8 mouse cellular contexts compared by ENCODE assay signal in genomic region chr10:31504134-31504551, GRCm38 (mm10). TPM values are rescaled to one million over a fixed set of nuclear protein-coding genes. Genes with fewer than 3 reads are reported as not detected.
DNase-seq lines count a peak whose midpoint lies in the region; ATAC-seq lines count a peak whose summit lies in the region.

No protein-coding gene starts in this region.

- no peak overlapping the region for H3K27ac ChIP-seq in midbrain, embryonic 11.5 days (ENCODE audit: low read depth, low read length)
- no peak overlapping the region for H3K27ac ChIP-seq in midbrain, embryonic 10.5 days (replicated peaks)
- H3K27ac ChIP-seq in stomach, embryonic 16.5 days (ENCODE audit: low read length) = no peak overlapping the region

- no peaks in the 10 kb centered on the region for H3K36me3 ChIP-seq in midbrain, embryonic 11.5 days (ENCODE audit: control insufficient read depth, insufficient read depth, low read length)
- H3K36me3 ChIP-seq in midbrain, embryonic 10.5 days = peaks cover 4% of the 10 kb centered on the region; the same call in 1 of the 2 replicates
- no peaks in the 10 kb centered on the region for H3K36me3 ChIP-seq in stomach, embryonic 16.5 days (ENCODE audit: control insufficient read depth, insufficient read depth, low read length)

- no peak overlapping the region for H3K4me3 ChIP-seq in midbrain, embryonic 11.5 days (ENCODE audit: low read depth, low read length)
- H3K4me3 ChIP-seq in midbrain, embryonic 10.5 days = no peak overlapping the region
- no peak overlapping the region for H3K4me3 ChIP-seq in stomach, embryonic 16.5 days (replicated peaks; ENCODE audit: low read length)

- peak; percentile 58 for ATAC-seq in midbrain, embryonic 11.5 days (ENCODE audit: low FRiP score)
- peak; percentile 37; the same call in 1 of the 2 replicates for ATAC-seq in stomach, embryonic 16.5 days (ENCODE audit: insufficient read depth, low FRiP score)
- no peak for ATAC-seq in megakaryocyte, adult 5-6 weeks (ENCODE audit: poor library complexity, severe bottlenecking)

- H3K9ac ChIP-seq in midbrain, embryonic 11.5 days (ENCODE audit: low read length) = no peak overlapping the region
- no peak overlapping the region for H3K9ac ChIP-seq in stomach, embryonic 16.5 days (ENCODE audit: low read length)

- no peaks in the 10 kb centered on the region for H3K9me3 ChIP-seq in midbrain, embryonic 11.5 days (ENCODE audit: control insufficient read depth, low read length)
- H3K9me3 ChIP-seq in midbrain, embryonic 10.5 days (replicated peaks) = no peaks in the 10 kb centered on the region; the same call in 1 of the 2 replicates
- no peaks in the 10 kb centered on the region for H3K9me3 ChIP-seq in stomach, embryonic 16.5 days (replicated peaks; ENCODE audit: control insufficient read depth, low read length)

- intact Hi-C loops in left cerebral cortex, postnatal 4 days (cut with DNase I) = loop anchor here (10.0 kb wide), 1 partner anchor 101 kb away; the partner anchor contains the start of gene Rnf217

- H3K4me1 ChIP-seq in midbrain, embryonic 11.5 days (ENCODE audit: control insufficient read depth, insufficient read depth, low read length) = no peaks in the 10 kb centered on the region
- H3K4me1 ChIP-seq in midbrain, embryonic 10.5 days = no peaks in the 10 kb centered on the region
- H3K4me1 ChIP-seq in stomach, embryonic 16.5 days (ENCODE audit: control insufficient read depth, insufficient read depth, low read length) = no peaks in the 10 kb centered on the region

- DNase-seq in adrenal gland, adult 2 months = peak; percentile 21
- DNase-seq in adrenal gland, adult 8-10 months = no peak
- no peak for DNase-seq in midbrain, embryonic 11.5 days (ENCODE audit: low spot score, missing footprints)
- DNase-seq in midbrain, embryonic 10.5 days (ENCODE audit: low spot score) = no peak
- DNase-seq in heart, adult 9 months (ENCODE audit: low spot score in 2 of 2) = peak; percentile 12 to 13
- DNase-seq in left cerebral cortex, postnatal 4 days = peak; percentile 67

- no peak overlapping the region for H3K4me2 ChIP-seq in midbrain, embryonic 11.5 days
- no peak overlapping the region for H3K4me2 ChIP-seq in stomach, embryonic 16.5 days (ENCODE audit: low read depth, low read length)

- 66% methylated on average over 3 of the region's 3 CpGs for WGBS in midbrain, embryonic 11.5 days
- WGBS in midbrain, embryonic 10.5 days = 76% methylated on average over 3 of the region's 3 CpGs
- WGBS in stomach, embryonic 16.5 days = 58% methylated on average over 3 of the region's 3 CpGs

- no peaks in the 10 kb centered on the region for H3K27me3 ChIP-seq in midbrain, embryonic 11.5 days (ENCODE audit: control insufficient read depth, insufficient read depth, low read length)
- no peaks in the 10 kb centered on the region for H3K27me3 ChIP-seq in midbrain, embryonic 10.5 days (ENCODE audit: low read depth, poor library complexity, severe bottlenecking)
- H3K27me3 ChIP-seq in stomach, embryonic 16.5 days (ENCODE audit: control insufficient read depth, insufficient read depth, low read length) = no peaks in the 10 kb centered on the region

RNA-seq across cellular contexts. Expression of gene Tpd52l1, which starts 58.4 kb away (rescaled TPM):
- total RNA-seq in adrenal gland, adult 2 months (2021) = 10 to 100 TPM; 41.7 to 43.3 TPM
- polyA plus RNA-seq in adrenal gland, adult 2 months (2012; rRNA removed) = 11.4 and 14.5 TPM in 2 replicates
- 10 to 100 TPM; 46.2 to 55.3 (median 50.9) TPM for total RNA-seq in adrenal gland, adult 8-10 months (2022)
- 33.7 and 34.3 TPM in 2 replicates for polyA plus RNA-seq in midbrain, embryonic 11.5 days (2014; fragmentation: Nextera tagmentation; extraction: Ambion mirVana)
- 31.2 and 33.3 TPM in 2 replicates for polyA plus RNA-seq in midbrain, embryonic 10.5 days (2016; fragmentation: Nextera tagmentation; extraction: Ambion mirVana)
- total RNA-seq in left cerebral cortex, postnatal 4 days (2021) = 10 to 100 TPM; 12.9 to 19.1 TPM
- polyA plus RNA-seq in stomach, embryonic 16.5 days (2015; fragmentation: Nextera tagmentation; extraction: Ambion mirVana) = 20.3 and 21.1 TPM in 2 replicates
- not detected in 2 replicates for total RNA-seq in megakaryocyte, adult 5-6 weeks (2015)
- total RNA-seq in megakaryocyte, adult 5-6 weeks (2017) = not detected in 2 replicates

Comparison
In these comparisons a context has a peak if more than half of its experiments do, and no peak if none do; other contexts are left out.
1. DNase-seq: peak in adrenal gland, adult 2 months (single experiment), heart, adult 9 months (2 of 2) and left cerebral cortex, postnatal 4 days (single experiment); none in adrenal gland, adult 8-10 months (single experiment), midbrain, embryonic 11.5 days (single experiment) and midbrain, embryonic 10.5 days (single experiment).
2. RNA of gene Tpd52l1, which starts 58.4 kb away (total RNA-seq): 46.2 to 55.3 TPM in adrenal gland, adult 8-10 months, 41.7 to 43.3 TPM in adrenal gland, adult 2 months and 12.9 to 19.1 TPM in left cerebral cortex, postnatal 4 days; not detected in megakaryocyte, adult 5-6 weeks; every median in the first group is over 10 times any median in the second.